Mouse (Mus musculus): ENCODE data around the gene Tep1. TPM values are rescaled to one million over a fixed set of nuclear protein-coding genes. Genes with fewer than 3 reads are reported as not detected.

Gene Tep1
- 1.2 and 1.5 TPM in 2 replicates for polyA plus RNA-seq (2012)

DNA sequence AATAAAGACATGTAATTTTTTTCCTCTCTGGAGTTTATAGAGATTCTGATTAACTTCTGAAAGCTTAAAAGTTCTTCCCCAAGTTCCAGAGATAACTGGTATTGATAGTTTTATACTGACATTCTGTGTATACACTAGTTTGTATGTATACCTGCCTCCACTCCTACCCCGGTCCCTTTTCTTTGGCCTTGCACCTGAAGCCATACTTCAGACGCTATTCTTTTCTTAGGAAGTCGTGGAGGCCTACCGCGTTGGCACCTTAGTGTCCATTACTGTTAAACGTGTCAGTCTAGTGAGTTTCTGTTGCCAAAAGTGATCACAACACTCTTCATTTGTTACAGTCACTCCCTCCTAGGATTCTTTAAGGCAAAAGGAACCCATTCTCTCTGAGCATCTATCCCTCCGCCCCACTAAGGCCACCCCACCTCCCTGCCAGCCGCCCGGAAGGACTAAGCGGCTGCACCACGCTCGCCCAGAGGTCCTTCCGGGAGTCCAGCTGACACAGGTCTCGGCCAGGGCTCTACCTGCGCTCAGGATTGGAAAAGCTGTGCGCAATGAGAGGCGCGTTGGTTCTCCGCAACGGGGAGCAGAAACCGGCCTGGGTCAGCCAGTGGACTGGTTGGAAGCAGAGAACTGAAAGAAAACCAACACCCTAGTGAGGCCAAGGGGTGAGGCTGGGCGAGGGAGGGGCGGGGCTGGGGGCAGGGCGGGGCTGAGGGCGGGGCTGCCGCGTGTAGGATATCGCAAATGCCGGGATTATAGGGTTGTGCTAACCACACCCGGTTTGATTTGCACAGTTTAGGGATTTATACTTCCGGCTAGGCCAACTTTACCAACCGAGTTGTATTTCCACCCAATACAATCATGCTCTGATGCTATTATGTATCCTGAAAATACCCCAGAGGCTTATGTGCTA lies at the start of gene Tep1:
Tep1 (minus strand) TSS at position 672 of the 916 bp plus-strand sequence.
- TF ChIP-seq GATA1 (IDR thresholded peaks at IDR 0.05; ENCODE audit: low read length): no peak

GRCm38 (mm10) chr14:50911356-50911755 lies 41.0 kb upstream of the Tep1 start:
- no peak for TF ChIP-seq GATA1 (IDR thresholded peaks at IDR 0.05; ENCODE audit: low read length)

DNA sequence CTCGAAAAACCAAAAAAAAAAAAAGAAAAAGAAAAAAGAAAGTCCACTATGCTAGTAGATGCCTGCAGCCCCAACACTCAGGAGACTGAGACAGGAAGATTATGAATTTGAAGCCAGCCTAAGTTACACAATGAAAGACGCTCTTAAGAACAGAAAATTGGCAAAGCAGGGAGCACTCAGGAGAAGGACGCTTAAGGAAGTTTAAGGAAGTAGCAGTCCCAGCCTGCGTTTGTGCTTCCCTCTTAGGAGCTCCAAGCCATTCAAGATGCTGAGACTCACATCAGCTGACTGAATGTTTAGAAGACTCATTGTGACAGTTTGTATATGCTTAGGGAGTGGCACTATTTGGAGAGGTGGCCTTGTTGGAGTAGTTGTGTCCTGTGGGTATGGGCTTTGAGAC lies 37.8 kb upstream of the Tep1 start:
- TF ChIP-seq GATA1 (IDR thresholded peaks at IDR 0.05; ENCODE audit: low read length): no peak

DNA sequence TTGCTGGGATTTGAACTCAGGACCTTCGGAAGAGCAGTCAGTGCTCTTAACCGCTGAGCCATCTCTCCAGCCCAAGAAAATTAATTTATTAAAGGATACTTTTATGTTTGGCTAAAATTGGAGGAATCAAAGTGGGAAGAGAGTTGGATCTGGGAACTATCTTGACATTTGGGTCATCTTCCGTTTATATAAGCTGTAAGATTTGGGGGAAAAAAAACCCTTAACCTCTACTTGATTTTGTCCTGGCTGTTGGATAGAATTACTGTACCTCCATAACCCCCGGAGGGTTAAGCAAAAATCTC lies 34.4 kb upstream of the Tep1 start:
- TF ChIP-seq GATA1 (IDR thresholded peaks at IDR 0.05; ENCODE audit: low read length): no peak

DNA sequence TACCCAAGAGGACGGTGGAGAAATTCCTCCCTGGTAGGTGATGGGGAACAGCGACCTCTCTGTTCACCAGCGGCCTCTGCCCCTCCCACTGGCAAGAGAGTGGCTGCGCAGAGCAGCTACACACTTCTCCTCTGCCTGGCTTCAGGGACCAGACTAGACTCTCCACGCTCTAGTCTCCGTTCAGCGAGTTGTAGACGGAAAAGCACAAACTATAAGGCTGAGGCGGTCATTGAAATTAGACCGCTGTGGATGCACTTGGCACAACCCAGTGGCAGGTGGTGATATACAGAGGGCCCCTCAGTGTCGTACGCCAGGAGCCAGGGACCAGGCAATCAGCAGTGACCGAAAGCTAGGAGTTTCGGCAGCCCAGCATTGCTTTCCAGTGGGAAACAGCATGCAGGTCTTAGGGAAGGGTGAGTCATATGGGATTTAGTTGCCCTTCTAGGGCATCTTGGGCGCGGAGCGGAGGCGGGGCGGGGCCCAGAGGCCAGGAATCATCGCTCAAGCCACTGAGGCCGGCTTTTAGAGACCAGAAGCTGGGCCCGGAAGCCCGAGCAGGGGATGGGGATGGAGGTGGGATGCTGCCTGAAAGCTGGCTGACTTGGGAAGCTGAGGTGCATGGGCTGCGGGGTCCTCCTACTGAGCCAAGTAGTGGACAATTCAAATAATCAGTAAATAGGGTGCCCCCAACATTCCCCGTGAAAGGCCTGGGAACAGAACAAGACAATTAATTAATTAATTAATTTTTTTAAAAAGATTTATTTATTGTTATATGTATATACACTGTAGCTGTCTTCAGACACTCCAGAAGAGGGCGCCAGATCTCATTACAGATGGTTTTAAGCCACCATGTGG lies 33.8 kb upstream of the Tep1 start:
- no peak for TF ChIP-seq GATA1 (IDR thresholded peaks at IDR 0.05; ENCODE audit: low read length)

DNA sequence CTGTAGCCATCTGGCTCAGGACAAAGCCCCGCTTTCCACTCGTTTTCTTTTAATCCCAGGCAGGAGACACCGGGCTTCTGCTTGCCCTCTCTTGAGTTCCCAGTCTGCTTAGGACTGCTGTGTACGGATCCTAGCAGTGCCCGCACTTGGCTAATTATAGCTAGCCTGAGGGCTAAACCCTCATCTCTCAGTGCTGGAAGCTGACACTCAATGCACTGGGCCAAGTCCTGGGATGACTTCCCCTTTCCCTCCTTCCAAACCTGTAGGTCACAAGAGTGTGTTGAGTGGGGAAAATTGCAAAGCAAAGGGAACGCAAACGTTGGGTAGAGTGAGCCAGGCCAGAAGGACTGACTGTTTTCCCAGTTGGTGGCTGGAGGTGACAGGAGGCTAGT lies 27.0 kb upstream of the Tep1 start, which contains the start of gene Klhl33:
Klhl33 (minus strand) TSS at position 134 of the 392 bp plus-strand sequence.
- TF ChIP-seq GATA1 (IDR thresholded peaks at IDR 0.05; ENCODE audit: low read length): no peak

- TF ChIP-seq GATA1 (IDR thresholded peaks at IDR 0.05; ENCODE audit: low read length): no peak
Measured at GRCm38 (mm10) chr14:50896747-50897373, 26.5 kb upstream of the Tep1 start.

DNA sequence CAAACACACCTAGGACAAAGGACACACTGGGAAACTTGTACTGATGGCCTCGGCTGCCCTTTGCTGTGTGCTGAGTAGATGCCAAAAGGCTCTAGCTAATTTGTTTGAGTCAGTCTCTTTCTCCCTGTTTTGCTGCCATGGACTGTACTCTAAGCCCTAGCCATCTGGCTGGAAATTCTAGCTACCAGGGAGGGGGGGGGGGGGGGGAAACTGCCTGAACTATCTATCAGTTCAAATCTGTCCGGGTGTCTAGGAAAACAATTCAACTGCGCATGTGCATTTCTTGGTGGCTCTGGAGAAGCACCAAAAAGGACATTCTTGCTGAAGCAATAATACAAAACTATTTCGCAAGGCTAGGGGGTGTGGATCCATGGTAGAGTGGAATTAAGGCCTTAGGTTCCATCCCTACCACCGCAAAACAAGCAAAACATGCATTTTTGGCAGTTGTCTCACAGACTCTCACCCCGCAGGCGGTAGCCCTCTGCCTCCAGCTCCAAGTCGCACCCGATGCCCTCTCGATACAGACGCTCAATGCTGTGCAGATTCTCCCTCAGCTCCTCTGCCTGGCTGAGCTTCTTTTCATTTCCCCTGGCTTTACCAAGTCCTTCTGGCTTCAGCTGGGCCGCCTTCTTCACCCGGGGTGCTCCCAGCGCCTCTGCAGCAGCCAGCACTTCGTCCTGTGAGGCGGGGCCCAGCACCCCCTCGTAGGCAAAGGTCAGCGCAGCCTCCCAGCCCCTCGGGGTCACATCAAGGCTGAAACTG lies 25.8 kb upstream of the Tep1 start:
- no peak for TF ChIP-seq GATA1 (IDR thresholded peaks at IDR 0.05; ENCODE audit: low read length)

DNA sequence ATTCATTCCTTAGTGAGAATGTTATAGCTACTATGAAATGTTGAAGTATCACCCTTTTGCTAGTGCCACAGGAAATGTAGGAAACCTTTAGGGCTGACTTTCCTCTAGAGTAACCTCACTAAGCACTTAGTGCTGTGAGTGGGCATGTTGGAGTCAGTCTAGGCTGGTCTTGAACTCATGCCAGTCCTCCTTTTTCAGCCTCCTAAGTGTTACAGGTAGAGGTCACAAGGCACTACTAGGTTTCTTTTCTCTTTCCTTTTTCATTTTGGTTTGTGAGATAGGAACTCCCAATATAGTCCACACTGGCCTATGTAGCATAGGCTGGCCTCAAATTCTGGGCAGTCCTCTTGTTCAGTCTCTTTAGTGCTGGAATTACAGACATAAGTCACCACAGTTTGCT lies 25.0 kb upstream of the Tep1 start:
- no peak for TF ChIP-seq GATA1 (IDR thresholded peaks at IDR 0.05; ENCODE audit: low read length)

DNA sequence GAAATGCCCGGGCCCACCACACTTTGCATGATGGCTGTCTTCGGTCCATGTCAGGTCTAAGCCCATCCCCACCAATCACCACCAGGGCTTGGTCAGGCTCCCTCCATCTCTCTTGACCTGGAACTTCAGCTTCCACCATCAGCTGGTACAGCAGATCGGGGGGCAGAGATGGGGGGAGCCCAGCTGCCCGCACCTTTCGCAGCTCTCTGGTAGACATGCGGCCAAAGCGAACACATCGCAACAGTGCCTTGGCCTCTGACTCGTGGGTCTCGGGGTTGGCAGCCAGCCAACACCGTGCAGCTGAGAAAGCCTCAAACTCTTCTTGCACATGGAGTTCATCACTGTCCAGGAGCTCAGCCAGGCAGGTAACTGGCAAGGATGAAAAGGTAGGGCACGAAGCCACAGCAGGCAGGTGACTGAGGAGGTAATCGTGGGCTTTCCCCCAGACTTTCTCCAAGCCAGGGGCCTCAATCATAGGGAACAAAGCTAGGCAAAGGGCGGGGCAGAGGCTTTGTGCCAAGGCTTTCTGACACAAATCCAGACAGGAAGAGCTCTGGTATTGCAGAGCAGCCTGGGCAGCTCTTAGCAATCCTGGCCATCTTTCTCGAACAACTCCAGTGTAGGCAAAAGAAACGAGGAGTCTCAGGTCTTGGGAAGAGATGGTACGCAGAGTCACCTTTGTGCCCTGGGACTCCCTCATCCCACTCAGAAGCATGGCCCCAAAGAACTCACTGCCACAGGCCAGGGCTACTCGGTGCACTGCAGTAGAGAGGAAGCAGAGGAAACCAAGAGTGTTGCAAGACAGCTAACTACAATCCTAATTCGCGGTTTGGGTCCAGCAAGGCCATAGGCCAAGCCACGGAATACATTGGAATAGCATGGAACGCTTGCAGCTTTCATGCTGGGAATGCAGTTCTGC lies 22.4 kb upstream of the Tep1 start:
- TF ChIP-seq GATA1 (IDR thresholded peaks at IDR 0.05; ENCODE audit: low read length): no peak

- TF ChIP-seq GATA1 (IDR thresholded peaks at IDR 0.05; ENCODE audit: low read length): no peak
Measured at GRCm38 (mm10) chr14:50892091-50892490, 21.7 kb upstream of the Tep1 start.

DNA sequence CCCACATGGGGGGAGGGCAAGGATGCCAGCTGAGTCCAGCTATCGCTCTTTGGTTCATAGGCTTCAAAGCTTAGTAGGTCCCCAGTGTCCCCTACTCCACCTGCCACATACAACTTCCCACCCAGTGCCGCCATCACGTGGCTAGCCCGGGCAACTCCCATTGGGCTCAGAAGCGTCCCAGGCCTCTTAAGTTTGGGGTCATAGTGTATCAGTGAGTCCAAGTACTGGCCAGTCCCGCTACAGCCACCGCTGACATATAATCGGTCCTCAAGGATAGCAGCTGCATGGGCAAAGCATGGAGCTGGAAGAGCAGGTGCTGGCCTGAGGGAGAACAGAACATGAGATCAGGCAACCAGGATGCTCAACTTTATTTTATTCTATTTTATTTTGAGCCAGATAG lies 21.3 kb upstream of the Tep1 start:
- TF ChIP-seq GATA1 (IDR thresholded peaks at IDR 0.05; ENCODE audit: low read length): no peak

- TF ChIP-seq GATA1 (IDR thresholded peaks at IDR 0.05; ENCODE audit: low read length): no peak
Measured at GRCm38 (mm10) chr14:50876236-50876950, 6.0 kb upstream of the Tep1 start.
